In the genomic region with DNA sequence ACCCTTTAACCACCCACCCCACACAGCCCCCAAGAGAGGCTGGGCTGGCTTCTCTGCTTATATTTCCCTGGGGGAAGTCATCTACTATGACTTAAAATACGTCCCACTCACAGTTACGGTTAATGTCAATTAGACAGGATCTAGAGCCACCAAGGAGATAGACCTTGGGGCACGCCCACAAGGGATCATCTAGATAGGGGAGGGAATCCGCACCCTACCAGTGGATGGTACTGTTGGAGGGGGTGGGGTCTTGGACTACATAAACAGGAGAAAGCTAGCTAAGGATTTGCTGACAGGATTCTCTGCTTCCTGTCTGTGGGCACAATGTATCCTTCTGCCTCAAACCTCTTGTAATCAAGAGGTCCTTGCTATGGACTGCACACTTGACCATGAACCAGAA, we compare ENCODE assay signal across 21 mouse cellular contexts. TPM values are rescaled to one million over a fixed set of nuclear protein-coding genes. Genes with fewer than 3 reads are reported as not detected.
DNase-seq lines count a peak whose midpoint lies in the region; ATAC-seq and TF ChIP-seq lines count a peak whose summit lies in the region.
"Had no signal": no experiment of that assay in that cellular context is flagged by ENCODE, and none has a peak within 500 bp of the region (broad histone marks: within the 10 kb centered on the region; RNA-seq: fewer than 3 reads in every experiment).

No protein-coding gene starts in this region.

- no peak overlapping the region for H3K4me3 ChIP-seq in forebrain, embryonic 11.5 days (ENCODE audit: low read depth, low read length)
- H3K4me3 ChIP-seq in forebrain, embryonic 16.5 days (replicated peaks; ENCODE audit: low read length), result no peak overlapping the region
- no peak overlapping the region for H3K4me3 ChIP-seq in liver, embryonic 14.5 days (ENCODE audit: insufficient read depth in 1 of 2, low read depth in 2 of 2, low read length in 2 of 2)
- H3K4me3 ChIP-seq: embryonic facial prominence, embryonic 12.5 days; forebrain, embryonic 13.5 days; heart, embryonic 15.5 days; intestine, embryonic 15.5 days had no signal

- H3K4me1 ChIP-seq in forebrain, embryonic 11.5 days (replicated peaks; ENCODE audit: control insufficient read depth, insufficient read depth, low read length), result no peaks in the 10 kb centered on the region
- no peaks in the 10 kb centered on the region for H3K4me1 ChIP-seq in forebrain, embryonic 16.5 days (replicated peaks; ENCODE audit: control insufficient read depth, insufficient read depth, low read length)
- peaks cover 4 to 11% of the 10 kb centered on the region in 2 experiments for H3K4me1 ChIP-seq in liver, embryonic 14.5 days (replicated peaks; ENCODE audit: control insufficient read depth in 2 of 2, insufficient read depth in 2 of 2, low read length in 1 of 2)
- H3K4me1 ChIP-seq: heart, embryonic 15.5 days; intestine, embryonic 15.5 days had no signal

- H3K4me2 ChIP-seq in forebrain, embryonic 11.5 days (ENCODE audit: low read depth, low read length, severe bottlenecking), result no peak overlapping the region
- H3K4me2 ChIP-seq in forebrain, embryonic 16.5 days (ENCODE audit: low read length), result no peak overlapping the region
- H3K4me2 ChIP-seq in liver, embryonic 14.5 days (ENCODE audit: low read depth), result no peak overlapping the region
- H3K4me2 ChIP-seq: embryonic facial prominence, embryonic 12.5 days; forebrain, embryonic 13.5 days; heart, embryonic 11.5 days; heart, embryonic 15.5 days; hindbrain, embryonic 14.5 days; intestine, embryonic 15.5 days had no signal

- DNase-seq in forebrain, embryonic 11.5 days (ENCODE audit: low spot score), result peak; percentile 20
- DNase-seq in liver, embryonic 14.5 days (ENCODE audit: low read depth in 3 of 3, low spot score in 3 of 3), result no peak
- no peak for DNase-seq in frontal cortex, adult 2 months (ENCODE audit: extremely low spot score in 1 of 2, low spot score in 1 of 2)
- no peak for DNase-seq in MN1 (ENCODE audit: low spot score)
- DNase-seq: adrenal gland, adult 8-10 months; adrenal gland, postnatal 36 days; cerebellum, adult 18-20 months; cerebellum, postnatal 10 days; gastrocnemius, postnatal 36 days; heart, adult 18-20 months; heart, postnatal 14 days had no signal

- H3K36me3 ChIP-seq in forebrain, embryonic 11.5 days (ENCODE audit: control insufficient read depth, insufficient read depth, low read length), result no peaks in the 10 kb centered on the region; the same call in 1 of the 2 replicates
- H3K36me3 ChIP-seq in forebrain, embryonic 16.5 days (ENCODE audit: control insufficient read depth, insufficient read depth), result peaks cover 5% of the 10 kb centered on the region; the same call in 1 of the 2 replicates
- peaks cover 12% of the 10 kb centered on the region for H3K36me3 ChIP-seq in liver, embryonic 14.5 days (replicated peaks; ENCODE audit: control insufficient read depth, insufficient read depth, low read depth)

- no peak overlapping the region for H3K27ac ChIP-seq in forebrain, embryonic 11.5 days (ENCODE audit: low read depth, low read length)
- H3K27ac ChIP-seq in forebrain, embryonic 16.5 days (ENCODE audit: low read length), result no peak overlapping the region
- no peak overlapping the region for H3K27ac ChIP-seq in liver, embryonic 14.5 days
- H3K27ac ChIP-seq: embryonic facial prominence, embryonic 12.5 days; forebrain, embryonic 13.5 days; heart, embryonic 15.5 days; hindbrain, embryonic 14.5 days; intestine, embryonic 15.5 days had no signal

- no peak for ATAC-seq in forebrain, embryonic 11.5 days (replicated peaks; ENCODE audit: low FRiP score)
- no peak for ATAC-seq in forebrain, embryonic 16.5 days
- peak; percentile 47; the same call in 1 of the 2 replicates for ATAC-seq in erythroid progenitor cell, adult 5-6 weeks (replicated peaks; ENCODE audit: low FRiP score, poor library complexity, severe bottlenecking)
- ATAC-seq in liver, embryonic 14.5 days (ENCODE audit: insufficient read depth), result peak; percentile 62
- peak; percentile 68 for ATAC-seq in megakaryocyte-erythroid progenitor cell, adult 5-6 weeks (replicated peaks; ENCODE audit: low FRiP score, low TSS enrichment, poor library complexity, severe bottlenecking)
- ATAC-seq: intestine, embryonic 15.5 days had no signal

- H3K9ac ChIP-seq in forebrain, embryonic 11.5 days (ENCODE audit: low read length), result no peak overlapping the region
- H3K9ac ChIP-seq in forebrain, embryonic 16.5 days (replicated peaks; ENCODE audit: low read depth, low read length), result no peak overlapping the region
- no peak overlapping the region for H3K9ac ChIP-seq in liver, embryonic 14.5 days (replicated peaks)
- H3K9ac ChIP-seq: embryonic facial prominence, embryonic 12.5 days; forebrain, embryonic 13.5 days; heart, embryonic 15.5 days; hindbrain, embryonic 14.5 days; intestine, embryonic 15.5 days had no signal

- no peak for TF ChIP-seq EP300 in liver, embryonic 14.5 days (IDR thresholded peaks at IDR 0.05; ENCODE audit: low read depth)

- WGBS in forebrain, embryonic 11.5 days, result 91% methylated on average over 4 of the region's 4 CpGs
- WGBS in forebrain, embryonic 16.5 days, result 89% methylated on average over 4 of the region's 4 CpGs
- 30% methylated on average over 4 of the region's 4 CpGs for WGBS in liver, embryonic 14.5 days (ENCODE audit: insufficient replicate concordance)

- no peaks in the 10 kb centered on the region for H3K27me3 ChIP-seq in forebrain, embryonic 11.5 days (ENCODE audit: control insufficient read depth, insufficient read depth, low read length)
- H3K27me3 ChIP-seq in forebrain, embryonic 16.5 days (replicated peaks; ENCODE audit: control insufficient read depth, insufficient read depth, low read length), result no peaks in the 10 kb centered on the region
- no peaks in the 10 kb centered on the region for H3K27me3 ChIP-seq in liver, embryonic 14.5 days (ENCODE audit: control insufficient read depth, insufficient read depth, low read length)
- H3K27me3 ChIP-seq: CH12.LX; embryonic facial prominence, embryonic 12.5 days; forebrain, embryonic 13.5 days; heart, embryonic 15.5 days; intestine, embryonic 15.5 days had no signal

- H3K9me3 ChIP-seq in forebrain, embryonic 11.5 days (ENCODE audit: control insufficient read depth, low read length), result no peaks in the 10 kb centered on the region
- H3K9me3 ChIP-seq in forebrain, embryonic 16.5 days (ENCODE audit: control insufficient read depth, low read length), result no peaks in the 10 kb centered on the region
- no peaks in the 10 kb centered on the region for H3K9me3 ChIP-seq in liver, embryonic 14.5 days (ENCODE audit: control insufficient read depth, low read length)
- H3K9me3 ChIP-seq: embryonic facial prominence, embryonic 12.5 days; forebrain, embryonic 13.5 days; heart, embryonic 15.5 days; intestine, embryonic 15.5 days had no signal

- TF ChIP-seq CTCF in liver, embryonic 14.5 days (IDR thresholded peaks at IDR 0.05; ENCODE audit: low read depth), result no peak

RNA-seq across cellular contexts. Expression of gene Tifa, which starts 14.8 kb away (rescaled TPM):
- 2.9 and 3.2 TPM in 2 replicates for polyA plus RNA-seq in forebrain, embryonic 11.5 days (2014; fragmentation: Nextera tagmentation; extraction: Ambion mirVana)
- 3.4 and 5.0 TPM in 2 replicates for polyA plus RNA-seq in forebrain, embryonic 16.5 days (2015; fragmentation: Nextera tagmentation; extraction: Ambion mirVana)
- 80.1 and 82.9 TPM in 2 replicates for total RNA-seq in erythroid progenitor cell, adult 5-6 weeks (2015; ENCODE audit: low replicate concordance)
- 73.2 and 82.3 TPM in 2 replicates for total RNA-seq in erythroid progenitor cell, adult 5-6 weeks (2017; ENCODE audit: low replicate concordance)
- polyA plus RNA-seq in liver, embryonic 14.5 days (2012; rRNA removed), result 5.4 and 8.6 TPM in 2 replicates
- 15.2 and 15.9 TPM in 2 replicates for polyA plus RNA-seq in liver, embryonic 14.5 days (2014; fragmentation: Nextera tagmentation; extraction: Ambion mirVana)
- 34.5 and 36.0 TPM in 2 replicates for total RNA-seq in megakaryocyte-erythroid progenitor cell, adult 5-6 weeks (2014; fragmentation: Nextera tagmentation)
- 32.1 and 34.1 TPM in 2 replicates for total RNA-seq in megakaryocyte-erythroid progenitor cell, adult 5-6 weeks (2017)
- polyA plus RNA-seq in frontal cortex, adult 2 months (2012; rRNA removed), result 6.6 and 7.7 TPM in 2 replicates

RNA-seq across cellular contexts. Expression of gene Alpk1, which starts 24.1 kb away (rescaled TPM):
- 0.80 and 1.3 TPM in 2 replicates for polyA plus RNA-seq in forebrain, embryonic 11.5 days (2014; fragmentation: Nextera tagmentation; extraction: Ambion mirVana)
- polyA plus RNA-seq in forebrain, embryonic 16.5 days (2015; fragmentation: Nextera tagmentation; extraction: Ambion mirVana), result 0.92 and 0.99 TPM in 2 replicates
- total RNA-seq in erythroid progenitor cell, adult 5-6 weeks (2015; ENCODE audit: low replicate concordance), result 2.5 and 10.5 TPM in 2 replicates
- total RNA-seq in erythroid progenitor cell, adult 5-6 weeks (2017; ENCODE audit: low replicate concordance), result 1.2 and 2.1 TPM in 2 replicates
- polyA plus RNA-seq in liver, embryonic 14.5 days (2012; rRNA removed), result 0.38 and 0.59 TPM in 2 replicates
- polyA plus RNA-seq in liver, embryonic 14.5 days (2014; fragmentation: Nextera tagmentation; extraction: Ambion mirVana), result 0.19 and 0.37 TPM in 2 replicates
- total RNA-seq in megakaryocyte-erythroid progenitor cell, adult 5-6 weeks (2014; fragmentation: Nextera tagmentation), result 2.5 and 5.7 TPM in 2 replicates
- 3.7 and 6.8 TPM in 2 replicates for total RNA-seq in megakaryocyte-erythroid progenitor cell, adult 5-6 weeks (2017)
- polyA plus RNA-seq in frontal cortex, adult 2 months (2012; rRNA removed), result 3.6 and 4.2 TPM in 2 replicates

RNA-seq across cellular contexts. Expression of gene Ap1ar, which starts 32.9 kb away (rescaled TPM):
- 82.8 and 86.8 TPM in 2 replicates for polyA plus RNA-seq in forebrain, embryonic 11.5 days (2014; fragmentation: Nextera tagmentation; extraction: Ambion mirVana)
- 83.0 and 83.1 TPM in 2 replicates for polyA plus RNA-seq in forebrain, embryonic 16.5 days (2015; fragmentation: Nextera tagmentation; extraction: Ambion mirVana)
- total RNA-seq in erythroid progenitor cell, adult 5-6 weeks (2015; ENCODE audit: low replicate concordance), result 48.6 and 63.1 TPM in 2 replicates
- 33.2 and 45.6 TPM in 2 replicates for total RNA-seq in erythroid progenitor cell, adult 5-6 weeks (2017; ENCODE audit: low replicate concordance)
- 15.3 and 23.6 TPM in 2 replicates for polyA plus RNA-seq in liver, embryonic 14.5 days (2012; rRNA removed)
- 12.4 and 15.7 TPM in 2 replicates for polyA plus RNA-seq in liver, embryonic 14.5 days (2014; fragmentation: Nextera tagmentation; extraction: Ambion mirVana)
- 93.2 and 102 TPM in 2 replicates for total RNA-seq in megakaryocyte-erythroid progenitor cell, adult 5-6 weeks (2014; fragmentation: Nextera tagmentation)
- 109 and 114 TPM in 2 replicates for total RNA-seq in megakaryocyte-erythroid progenitor cell, adult 5-6 weeks (2017)
- polyA plus RNA-seq in frontal cortex, adult 2 months (2012; rRNA removed), result 59.2 and 65.6 TPM in 2 replicates

Comparison
In these comparisons a context has a peak if more than half of its experiments do, and no peak if none do; other contexts are left out.
1. ATAC-seq: peak in erythroid progenitor cell, adult 5-6 weeks (single experiment), liver, embryonic 14.5 days (single experiment) and megakaryocyte-erythroid progenitor cell, adult 5-6 weeks (single experiment); none in forebrain, embryonic 11.5 days (single experiment) and forebrain, embryonic 16.5 days (single experiment).